Mouse (Mus musculus): ENCODE measurements around the gene Podn. TPM values are rescaled to one million over a fixed set of nuclear protein-coding genes. Genes with fewer than 3 reads are reported as not detected.

Podn gene
- polyA plus RNA-seq, 2 experiments = 3.5 to 23.0 TPM

DNA sequence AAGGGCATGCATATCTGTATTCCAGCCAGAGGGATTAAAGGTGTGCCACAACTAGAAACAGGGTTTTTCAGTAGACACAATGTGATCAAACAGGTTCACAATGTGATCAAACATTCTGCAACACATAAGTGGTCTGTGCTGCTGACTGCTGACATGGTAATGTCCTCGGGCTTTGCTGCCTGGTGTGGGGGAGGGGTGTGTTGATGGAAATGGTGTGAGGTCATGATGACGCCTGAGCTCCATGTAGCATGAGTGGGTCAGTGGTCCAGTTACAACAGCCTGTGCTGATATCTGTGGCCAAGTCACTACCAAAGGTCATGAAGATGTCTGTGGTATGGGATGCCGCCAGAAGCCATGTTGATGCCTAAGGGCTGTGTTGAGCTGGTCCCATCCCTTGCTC is 34.2 kb upstream of the Podn start:
- 82% methylated on average over 3 of the region's 3 CpGs for WGBS
- Histone ChIP-seq H3K27ac (replicated peaks; ENCODE audit: low read depth, low read length) (no peak overlapping the region), H3K36me3 (ENCODE audit: control insufficient read depth, insufficient read depth, low read length) (no peaks in the 10 kb centered on the region), H3K4me2 (replicated peaks; ENCODE audit: low read depth, low read length, severe bottlenecking) (no peak overlapping the region), H3K4me3 (replicated peaks; ENCODE audit: low read length) (no peak overlapping the region), H3K4me1 (ENCODE audit: control insufficient read depth, insufficient read depth, low read length) (no peaks in the 10 kb centered on the region), H3K9ac (ENCODE audit: low read depth, low read length, severe bottlenecking) (no peak overlapping the region), H3K9me3 (ENCODE audit: control insufficient read depth, low read length) (no peaks in the 10 kb centered on the region), H3K27me3 (ENCODE audit: control insufficient read depth, insufficient read depth, low read length) (no peaks in the 10 kb centered on the region)
- DNase-seq (ENCODE audit: low spot score) (no peak), ATAC-seq (ENCODE audit: low FRiP score, low read depth) (no peak)
- no peak for TF ChIP-seq POLR2A (IDR thresholded peaks at IDR 0.05; ENCODE audit: borderline replicate concordance, extremely low read depth, insufficient read depth, insufficient read length)

DNA sequence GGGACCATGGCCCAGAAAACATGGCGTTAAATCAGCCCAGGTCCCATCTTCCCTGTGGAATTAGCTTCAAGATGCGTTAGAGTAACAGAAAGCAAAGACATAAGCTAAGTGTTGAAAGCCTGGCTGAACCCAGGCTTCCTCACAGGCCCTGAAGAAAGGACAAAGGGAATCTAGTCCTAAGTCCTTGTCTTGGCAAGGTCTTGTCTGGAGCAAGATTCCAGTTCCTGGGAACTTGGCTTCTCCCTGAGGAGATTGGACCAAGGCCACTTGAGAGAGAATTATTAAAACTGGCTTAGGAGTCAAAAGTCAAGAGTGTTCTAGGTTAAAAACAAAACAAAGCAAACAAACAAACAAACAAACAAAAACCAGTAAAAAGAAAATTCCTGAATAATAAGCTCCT is 32.1 kb upstream of the Podn start:
- H3K36me3 ChIP-seq (ENCODE audit: control insufficient read depth, insufficient read depth, low read length) = no peaks in the 10 kb centered on the region
- no peaks in the 10 kb centered on the region for H3K9me3 ChIP-seq (ENCODE audit: control insufficient read depth, low read length)
- H3K27me3 ChIP-seq (ENCODE audit: control insufficient read depth, insufficient read depth, low read length) = no peaks in the 10 kb centered on the region
- no peaks in the 10 kb centered on the region for H3K4me1 ChIP-seq (ENCODE audit: control insufficient read depth, insufficient read depth, low read length)
- ATAC-seq (ENCODE audit: low FRiP score, low read depth) = no peak
- H3K27ac ChIP-seq (replicated peaks; ENCODE audit: low read depth, low read length) = no peak overlapping the region
- no peak overlapping the region for H3K9ac ChIP-seq (ENCODE audit: low read depth, low read length, severe bottlenecking)
- WGBS = 88% methylated on average over 2 of the region's 2 CpGs
- H3K4me3 ChIP-seq (replicated peaks; ENCODE audit: low read length) = no peak overlapping the region
- no peak overlapping the region for H3K4me2 ChIP-seq (replicated peaks; ENCODE audit: low read depth, low read length, severe bottlenecking)
- no peak for DNase-seq (ENCODE audit: low spot score)
- no peak for TF ChIP-seq POLR2A (IDR thresholded peaks at IDR 0.05; ENCODE audit: borderline replicate concordance, extremely low read depth, insufficient read depth, insufficient read length)

DNA sequence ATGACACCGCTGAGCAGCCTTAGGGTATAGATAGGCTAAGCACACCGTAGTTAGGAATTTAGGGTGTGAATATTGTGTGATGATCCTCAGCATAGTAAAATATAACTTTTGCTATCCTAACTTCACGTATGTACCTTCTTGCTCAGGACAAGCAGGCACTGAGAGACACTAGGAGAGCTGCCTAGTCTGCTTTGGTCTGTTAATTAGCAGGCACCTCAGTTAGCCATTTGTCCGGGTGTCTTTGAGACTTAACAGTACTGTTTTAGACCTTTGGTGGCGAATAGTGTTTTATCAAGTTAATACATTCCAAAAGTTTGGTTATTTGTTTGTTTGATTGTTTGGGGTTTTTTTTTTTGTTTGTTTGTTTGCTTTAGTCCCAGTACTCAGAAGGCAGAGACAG is 31.3 kb upstream of the Podn start:
- no peak overlapping the region for H3K9ac ChIP-seq (ENCODE audit: low read depth, low read length, severe bottlenecking)
- H3K4me2 ChIP-seq (replicated peaks; ENCODE audit: low read depth, low read length, severe bottlenecking) = no peak overlapping the region
- H3K27me3 ChIP-seq (ENCODE audit: control insufficient read depth, insufficient read depth, low read length) = no peaks in the 10 kb centered on the region
- TF ChIP-seq POLR2A (IDR thresholded peaks at IDR 0.05; ENCODE audit: borderline replicate concordance, extremely low read depth, insufficient read depth, insufficient read length) = no peak
- DNase-seq (ENCODE audit: low spot score) = no peak
- H3K9me3 ChIP-seq (ENCODE audit: control insufficient read depth, low read length) = no peaks in the 10 kb centered on the region
- no peaks in the 10 kb centered on the region for H3K4me1 ChIP-seq (ENCODE audit: control insufficient read depth, insufficient read depth, low read length)
- H3K27ac ChIP-seq (replicated peaks; ENCODE audit: low read depth, low read length) = no peak overlapping the region
- no peak overlapping the region for H3K4me3 ChIP-seq (replicated peaks; ENCODE audit: low read length)
- no peak for ATAC-seq (ENCODE audit: low FRiP score, low read depth)
- WGBS = 85% methylated on average over 5 of the region's 5 CpGs
- H3K36me3 ChIP-seq (ENCODE audit: control insufficient read depth, insufficient read depth, low read length) = no peaks in the 10 kb centered on the region

DNA sequence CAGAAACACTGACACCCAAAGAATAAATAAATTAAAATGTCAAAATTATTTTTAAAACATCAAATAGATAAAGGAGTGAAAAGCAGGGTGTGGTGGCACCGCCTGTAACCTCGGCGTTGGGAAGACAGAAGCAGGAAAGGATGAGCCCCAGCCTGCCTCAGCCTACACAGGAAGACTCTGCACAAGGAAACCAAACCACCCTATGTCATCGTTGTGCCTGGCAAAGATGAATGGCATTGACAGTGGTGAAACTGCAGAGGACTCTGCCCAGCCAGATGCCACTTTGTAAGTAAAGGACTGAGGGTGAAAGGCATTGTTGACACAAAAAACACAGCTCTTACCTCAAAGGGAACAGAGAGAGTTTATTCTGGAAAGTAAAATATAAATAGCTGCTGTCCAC is 30.0 kb upstream of the Podn start:
- H3K9me3 ChIP-seq (ENCODE audit: control insufficient read depth, low read length) = no peaks in the 10 kb centered on the region
- ATAC-seq (ENCODE audit: low FRiP score, low read depth) (no peak), DNase-seq (ENCODE audit: low spot score) (no peak)
- no peak overlapping the region for H3K27ac ChIP-seq (replicated peaks; ENCODE audit: low read depth, low read length)
- TF ChIP-seq POLR2A (IDR thresholded peaks at IDR 0.05; ENCODE audit: borderline replicate concordance, extremely low read depth, insufficient read depth, insufficient read length) = no peak
- H3K9ac ChIP-seq (ENCODE audit: low read depth, low read length, severe bottlenecking) = no peak overlapping the region
- H3K27me3 ChIP-seq (ENCODE audit: control insufficient read depth, insufficient read depth, low read length) = no peaks in the 10 kb centered on the region
- H3K4me2 ChIP-seq (replicated peaks; ENCODE audit: low read depth, low read length, severe bottlenecking) = no peak overlapping the region
- H3K36me3 ChIP-seq (ENCODE audit: control insufficient read depth, insufficient read depth, low read length) = no peaks in the 10 kb centered on the region
- H3K4me1 ChIP-seq (ENCODE audit: control insufficient read depth, insufficient read depth, low read length) = no peaks in the 10 kb centered on the region
- no peak overlapping the region for H3K4me3 ChIP-seq (replicated peaks; ENCODE audit: low read length)
- WGBS = 88% methylated on average over 4 of the region's 4 CpGs

DNA sequence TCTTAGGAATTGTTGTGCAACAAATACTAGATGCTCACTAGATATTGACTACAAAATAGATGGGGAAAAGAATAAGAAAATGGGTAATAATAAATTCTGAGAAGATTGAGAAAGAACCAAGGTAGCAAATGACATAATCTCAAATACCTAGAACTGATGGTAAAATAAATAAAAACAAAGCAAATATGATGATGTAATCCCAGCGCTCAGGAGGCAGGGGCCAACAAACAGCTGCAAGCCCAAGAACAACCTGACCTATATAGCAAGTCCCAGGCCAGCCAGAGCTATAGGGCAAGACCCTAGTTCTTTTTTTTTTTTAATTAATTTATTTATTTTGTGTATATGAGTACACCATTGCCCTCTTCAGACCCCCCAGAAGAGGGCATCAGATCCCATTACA is 27.9 kb upstream of the Podn start:
- H3K9ac ChIP-seq (ENCODE audit: low read depth, low read length, severe bottlenecking) = no peak overlapping the region
- no peaks in the 10 kb centered on the region for H3K36me3 ChIP-seq (ENCODE audit: control insufficient read depth, insufficient read depth, low read length)
- no peak overlapping the region for H3K4me3 ChIP-seq (replicated peaks; ENCODE audit: low read length)
- H3K4me2 ChIP-seq (replicated peaks; ENCODE audit: low read depth, low read length, severe bottlenecking) = no peak overlapping the region
- no peak overlapping the region for H3K27ac ChIP-seq (replicated peaks; ENCODE audit: low read depth, low read length)
- ATAC-seq (ENCODE audit: low FRiP score, low read depth) = no peak
- TF ChIP-seq POLR2A (IDR thresholded peaks at IDR 0.05; ENCODE audit: borderline replicate concordance, extremely low read depth, insufficient read depth, insufficient read length) = no peak
- H3K4me1 ChIP-seq (ENCODE audit: control insufficient read depth, insufficient read depth, low read length) = no peaks in the 10 kb centered on the region
- no peaks in the 10 kb centered on the region for H3K9me3 ChIP-seq (ENCODE audit: control insufficient read depth, low read length)
- no peaks in the 10 kb centered on the region for H3K27me3 ChIP-seq (ENCODE audit: control insufficient read depth, insufficient read depth, low read length)
- 84% methylated on average over 1 of the region's 1 CpGs for WGBS
- no peak for DNase-seq (ENCODE audit: low spot score)
